Mouse (Mus musculus): ENCODE results near the gene Spaca3. TPM values are rescaled to one million over a fixed set of nuclear protein-coding genes. Genes with fewer than 3 reads are reported as not detected.

Spaca3 gene
- polyA plus RNA-seq, 1 experiment from 2014 or later: not detected

- Histone ChIP-seq H3K4me1 (ENCODE audit: control insufficient read depth, insufficient read depth, low read depth, low read length) (no peaks in the 10 kb centered on the region), H3K4me2 (ENCODE audit: low read length) (no peak overlapping the region), H3K9me3 (ENCODE audit: control insufficient read depth, low read length) (no peaks in the 10 kb centered on the region), H3K36me3 (ENCODE audit: control insufficient read depth, insufficient read depth, low read length) (no peaks in the 10 kb centered on the region), H3K9ac (ENCODE audit: low read depth, low read length) (no peak overlapping the region), H3K27ac (ENCODE audit: low read depth, low read length) (no peak overlapping the region), H3K27me3 (replicated peaks; ENCODE audit: control insufficient read depth, insufficient read depth, low read length) (no peaks in the 10 kb centered on the region), H3K4me3 (ENCODE audit: low read length) (no peak overlapping the region)
- WGBS: 83% methylated on average over 6 of the region's 6 CpGs
- ATAC-seq: no peak
These were observed 26.5 kb downstream of the Spaca3 start for GRCm38 (mm10) chr11:80884521-80885231.

GRCm38 (mm10) chr11:80886365-80886764 lies 28.2 kb downstream of the Spaca3 start:
- Histone ChIP-seq H3K4me2 (ENCODE audit: low read length) (no peak overlapping the region), H3K36me3 (ENCODE audit: control insufficient read depth, insufficient read depth, low read length) (no peaks in the 10 kb centered on the region), H3K4me3 (ENCODE audit: low read length) (no peak overlapping the region), H3K9me3 (ENCODE audit: control insufficient read depth, low read length) (no peaks in the 10 kb centered on the region), H3K27me3 (replicated peaks; ENCODE audit: control insufficient read depth, insufficient read depth, low read length) (no peaks in the 10 kb centered on the region), H3K27ac (ENCODE audit: low read depth, low read length) (no peak overlapping the region), H3K4me1 (ENCODE audit: control insufficient read depth, insufficient read depth, low read depth, low read length) (no peaks in the 10 kb centered on the region), H3K9ac (ENCODE audit: low read depth, low read length) (no peak overlapping the region)
- ATAC-seq: no peak
- 79% methylated on average over 7 of the region's 7 CpGs for WGBS

GRCm38 (mm10) chr11:80887021-80887420 lies 28.9 kb downstream of the Spaca3 start:
- no peak overlapping the region for H3K4me3 ChIP-seq (ENCODE audit: low read length)
- H3K9ac ChIP-seq (ENCODE audit: low read depth, low read length): no peak overlapping the region
- no peaks in the 10 kb centered on the region for H3K4me1 ChIP-seq (ENCODE audit: control insufficient read depth, insufficient read depth, low read depth, low read length)
- ATAC-seq: no peak
- no peak overlapping the region for H3K27ac ChIP-seq (ENCODE audit: low read depth, low read length)
- no peak overlapping the region for H3K4me2 ChIP-seq (ENCODE audit: low read length)
- no peaks in the 10 kb centered on the region for H3K27me3 ChIP-seq (replicated peaks; ENCODE audit: control insufficient read depth, insufficient read depth, low read length)
- 54% methylated on average over 3 of the region's 3 CpGs for WGBS
- no peaks in the 10 kb centered on the region for H3K9me3 ChIP-seq (ENCODE audit: control insufficient read depth, low read length)
- H3K36me3 ChIP-seq (ENCODE audit: control insufficient read depth, insufficient read depth, low read length): no peaks in the 10 kb centered on the region

- WGBS: 14% methylated on average over 7 of the region's 7 CpGs
- no peaks in the 10 kb centered on the region for H3K27me3 ChIP-seq (replicated peaks; ENCODE audit: control insufficient read depth, insufficient read depth, low read length)
These were observed 31.3 kb downstream of the Spaca3 start for GRCm38 (mm10) chr11:80889336-80890063.

GRCm38 (mm10) chr11:80895853-80896252 lies 37.7 kb downstream of the Spaca3 start:
- Histone ChIP-seq H3K36me3 (ENCODE audit: control insufficient read depth, insufficient read depth, low read length) (no peaks in the 10 kb centered on the region), H3K4me3 (ENCODE audit: low read length) (no peak overlapping the region), H3K4me2 (ENCODE audit: low read length) (no peak overlapping the region), H3K27ac (ENCODE audit: low read depth, low read length) (no peak overlapping the region), H3K9me3 (ENCODE audit: control insufficient read depth, low read length) (no peaks in the 10 kb centered on the region), H3K4me1 (ENCODE audit: control insufficient read depth, insufficient read depth, low read depth, low read length) (no peaks in the 10 kb centered on the region), H3K27me3 (replicated peaks; ENCODE audit: control insufficient read depth, insufficient read depth, low read length) (no peaks in the 10 kb centered on the region), H3K9ac (ENCODE audit: low read depth, low read length) (no peak overlapping the region)
- whole genome bisulfite sequencing: 89% methylated on average over 3 of the region's 3 CpGs
- ATAC-seq: no peak

More at GRCm38 (mm10) chr11:80889336-80890063, 31.3 kb downstream of the Spaca3 start:
- H3K9ac ChIP-seq (ENCODE audit: low read depth, low read length): no peak overlapping the region
- ATAC-seq: no peak
- no peaks in the 10 kb centered on the region for H3K9me3 ChIP-seq (ENCODE audit: control insufficient read depth, low read length)
- no peaks in the 10 kb centered on the region for H3K4me1 ChIP-seq (ENCODE audit: control insufficient read depth, insufficient read depth, low read depth, low read length)
- no peaks in the 10 kb centered on the region for H3K36me3 ChIP-seq (ENCODE audit: control insufficient read depth, insufficient read depth, low read length)
- no peak overlapping the region for H3K4me2 ChIP-seq (ENCODE audit: low read length)
- H3K4me3 ChIP-seq (ENCODE audit: low read length): no peak overlapping the region
- H3K27ac ChIP-seq (ENCODE audit: low read depth, low read length): no peak overlapping the region

GRCm38 (mm10) chr11:80900555-80900954 lies 42.4 kb downstream of the Spaca3 start:
- Histone ChIP-seq H3K4me2 (ENCODE audit: low read length) (no peak overlapping the region), H3K36me3 (ENCODE audit: control insufficient read depth, insufficient read depth, low read length) (no peaks in the 10 kb centered on the region), H3K9me3 (ENCODE audit: control insufficient read depth, low read length) (no peaks in the 10 kb centered on the region), H3K4me3 (ENCODE audit: low read length) (no peak overlapping the region), H3K9ac (ENCODE audit: low read depth, low read length) (no peak overlapping the region), H3K27ac (ENCODE audit: low read depth, low read length) (no peak overlapping the region), H3K27me3 (replicated peaks; ENCODE audit: control insufficient read depth, insufficient read depth, low read length) (no peaks in the 10 kb centered on the region), H3K4me1 (ENCODE audit: control insufficient read depth, insufficient read depth, low read depth, low read length) (no peaks in the 10 kb centered on the region)
- no peak for ATAC-seq
- WGBS: 92% methylated on average over 4 of the region's 4 CpGs

- H3K27ac ChIP-seq (ENCODE audit: low read depth, low read length): no peak overlapping the region
- no peak overlapping the region for H3K4me2 ChIP-seq (ENCODE audit: low read length)
- no peak for ATAC-seq
- no peaks in the 10 kb centered on the region for H3K27me3 ChIP-seq (replicated peaks; ENCODE audit: control insufficient read depth, insufficient read depth, low read length)
- H3K36me3 ChIP-seq (ENCODE audit: control insufficient read depth, insufficient read depth, low read length): no peaks in the 10 kb centered on the region
- 47% methylated on average over 7 of the region's 7 CpGs for WGBS
- no peak overlapping the region for H3K9ac ChIP-seq (ENCODE audit: low read depth, low read length)
- no peaks in the 10 kb centered on the region for H3K9me3 ChIP-seq (ENCODE audit: control insufficient read depth, low read length)
- H3K4me1 ChIP-seq (ENCODE audit: control insufficient read depth, insufficient read depth, low read depth, low read length): no peaks in the 10 kb centered on the region
- no peak overlapping the region for H3K4me3 ChIP-seq (ENCODE audit: low read length)
These were observed 44.5 kb downstream of the Spaca3 start for GRCm38 (mm10) chr11:80902664-80903063.

- H3K9ac ChIP-seq (ENCODE audit: low read depth, low read length): no peak overlapping the region
- no peak overlapping the region for H3K4me3 ChIP-seq (ENCODE audit: low read length)
- H3K27me3 ChIP-seq (replicated peaks; ENCODE audit: control insufficient read depth, insufficient read depth, low read length): no peaks in the 10 kb centered on the region
- WGBS: 86% methylated on average over 10 of the region's 10 CpGs
- H3K4me2 ChIP-seq (ENCODE audit: low read length): no peak overlapping the region
- H3K4me1 ChIP-seq (ENCODE audit: control insufficient read depth, insufficient read depth, low read depth, low read length): no peaks in the 10 kb centered on the region
- no peaks in the 10 kb centered on the region for H3K36me3 ChIP-seq (ENCODE audit: control insufficient read depth, insufficient read depth, low read length)
- H3K9me3 ChIP-seq (ENCODE audit: control insufficient read depth, low read length): no peaks in the 10 kb centered on the region
- H3K27ac ChIP-seq (ENCODE audit: low read depth, low read length): no peak overlapping the region
- ATAC-seq: no peak
These were observed 45.3 kb downstream of the Spaca3 start for GRCm38 (mm10) chr11:80903426-80903825.

- no peak for ATAC-seq
- WGBS: 47% methylated on average over 2 of the region's 2 CpGs
- H3K36me3 ChIP-seq (ENCODE audit: control insufficient read depth, insufficient read depth, low read length): no peaks in the 10 kb centered on the region
- H3K4me2 ChIP-seq (ENCODE audit: low read length): no peak overlapping the region
- H3K9ac ChIP-seq (ENCODE audit: low read depth, low read length): no peak overlapping the region
- H3K27ac ChIP-seq (ENCODE audit: low read depth, low read length): no peak overlapping the region
- H3K27me3 ChIP-seq (replicated peaks; ENCODE audit: control insufficient read depth, insufficient read depth, low read length): no peaks in the 10 kb centered on the region
- no peaks in the 10 kb centered on the region for H3K4me1 ChIP-seq (ENCODE audit: control insufficient read depth, insufficient read depth, low read depth, low read length)
- no peak overlapping the region for H3K4me3 ChIP-seq (ENCODE audit: low read length)
- no peaks in the 10 kb centered on the region for H3K9me3 ChIP-seq (ENCODE audit: control insufficient read depth, low read length)
These were observed 46.4 kb downstream of the Spaca3 start for GRCm38 (mm10) chr11:80904559-80904958.

Measured in hindbrain, embryonic 16.5 days (tissue).